ENCODE assay signal across 10 mouse cellular contexts in genomic region chr6:99264192-99265093, GRCm38 (mm10).
DNase-seq lines count a peak whose midpoint lies in the region; ATAC-seq and TF ChIP-seq lines count a peak whose summit lies in the region.
"Had no signal": no experiment of that assay in that cellular context is flagged by ENCODE, and none has a peak within 500 bp of the region (broad histone marks: within the 10 kb centered on the region; RNA-seq: fewer than 3 reads in every experiment).

No protein-coding gene starts in this region.

- H3K9ac ChIP-seq in heart, embryonic 15.5 days, result no peak overlapping the region
- H3K9ac ChIP-seq: embryonic facial prominence, embryonic 15.5 days; midbrain, embryonic 13.5 days had no signal

- no peaks in the 10 kb centered on the region for H3K9me3 ChIP-seq in heart, embryonic 15.5 days (replicated peaks)
- H3K9me3 ChIP-seq in E14TG2a.4 (ENCODE audit: low read length), result no peaks in the 10 kb centered on the region
- H3K9me3 ChIP-seq: embryonic facial prominence, embryonic 15.5 days; midbrain, embryonic 13.5 days had no signal

- DNase-seq in heart, postnatal 4 days, result no peak
- DNase-seq in urinary bladder, adult 2 months (ENCODE audit: low spot score), result no peak
- no peak for DNase-seq in T-cell, adult 2 months (ENCODE audit: low spot score)
- no peak for DNase-seq in right cerebral cortex, postnatal 10 days (ENCODE audit: low spot score in 2 of 2)

- TF ChIP-seq CTCF in E14TG2a.4 (conservative IDR thresholded peaks at IDR 0.05; ENCODE audit: low read length), result no peak

- H3K36me3 ChIP-seq in heart, embryonic 15.5 days, result no peaks in the 10 kb centered on the region
- no peaks in the 10 kb centered on the region for H3K36me3 ChIP-seq in E14TG2a.4 (ENCODE audit: insufficient read depth, low read length)
- no peaks in the 10 kb centered on the region for H3K36me3 ChIP-seq in macrophage (ENCODE audit: inconsistent target)
- H3K36me3 ChIP-seq: embryonic facial prominence, embryonic 15.5 days; midbrain, embryonic 13.5 days had no signal

- H3K79me2 ChIP-seq in macrophage (ENCODE audit: inconsistent target), result no peaks in the 10 kb centered on the region

- peak overlapping the region; percentile 35; the same call in 1 of the 2 replicates for H3K4me2 ChIP-seq in heart, embryonic 15.5 days

- 51% methylated on average over 13 of the region's 13 CpGs for WGBS in heart, embryonic 15.5 days
- WGBS in macrophage (ENCODE audit: missing documents), result 17% methylated on average over 13 of the region's 13 CpGs

- no peaks in the 10 kb centered on the region for H3K27me3 ChIP-seq in heart, embryonic 15.5 days
- H3K27me3 ChIP-seq in E14TG2a.4 (ENCODE audit: insufficient read depth, low read length), result peaks cover 10% of the 10 kb centered on the region; the same call in 1 of the 2 replicates

- H3K4me3 ChIP-seq in heart, embryonic 15.5 days, result no peak overlapping the region
- H3K4me3 ChIP-seq in E14TG2a.4 (replicated peaks; ENCODE audit: low read length) (0 out of 2 replicates have a peak overlapping the region, but pooled peaks have one; percentile 26), macrophage (ENCODE audit: inconsistent target) (no peak overlapping the region; the same call in 1 of the 2 replicates)
- H3K4me3 ChIP-seq: embryonic facial prominence, embryonic 15.5 days; midbrain, embryonic 13.5 days had no signal

- ATAC-seq in heart, embryonic 15.5 days (replicated peaks; ENCODE audit: insufficient number of reproducible peaks, insufficient read depth, low FRiP score, low read depth), result no peak
- ATAC-seq in hematopoietic stem cell, adult 5-6 weeks (replicated peaks in 1 of 2; ENCODE audit: insufficient read depth in 1 of 2, low FRiP score in 2 of 2, low TSS enrichment in 1 of 2, low read depth in 1 of 2, poor library complexity in 2 of 2, severe bottlenecking in 2 of 2), result peak; percentile 22 to 31; a peak in 1 of 4 replicates
- ATAC-seq: midbrain, embryonic 13.5 days had no signal

- peak overlapping the region; percentile 43 for H3K27ac ChIP-seq in heart, embryonic 15.5 days
- H3K27ac ChIP-seq in macrophage, result peak overlapping the region; percentile 54
- H3K27ac ChIP-seq: embryonic facial prominence, embryonic 15.5 days; midbrain, embryonic 13.5 days had no signal

- H3K4me1 ChIP-seq in heart, embryonic 15.5 days (replicated peaks), result peaks cover 58% of the 10 kb centered on the region
- H3K4me1 ChIP-seq in E14TG2a.4 (replicated peaks; ENCODE audit: low read depth, low read length), result peaks cover 41% of the 10 kb centered on the region
